In genomic region chr1:35579992-35580391, GRCm38 (mm10) we compare ENCODE assay signal across 20 mouse cellular contexts.
DNase-seq lines count a peak whose midpoint lies in the region; ATAC-seq and TF ChIP-seq lines count a peak whose summit lies in the region.
"Had no signal": no experiment of that assay in that cellular context is flagged by ENCODE, and none has a peak within 500 bp of the region (broad histone marks: within the 10 kb centered on the region; RNA-seq: fewer than 3 reads in every experiment).

No protein-coding gene starts in this region.

- H3K4me3 ChIP-seq in embryonic facial prominence, embryonic 11.5 days (ENCODE audit: low read depth, low read length) = no peak overlapping the region
- H3K4me3 ChIP-seq in embryonic facial prominence, embryonic 10.5 days = no peak overlapping the region
- H3K4me3 ChIP-seq in embryonic facial prominence, embryonic 12.5 days = no peak overlapping the region
- no peak overlapping the region for H3K4me3 ChIP-seq in lung, postnatal 0 days (ENCODE audit: low read depth, low read length)
- H3K4me3 ChIP-seq: embryonic facial prominence, embryonic 13.5 days; erythroblast, embryonic 14.5 days; forebrain, embryonic 15.5 days; heart, embryonic 13.5 days; hindbrain, embryonic 15.5 days had no signal

- 42% methylated on average over 4 of the region's 4 CpGs for WGBS in embryonic facial prominence, embryonic 11.5 days
- 70% methylated on average over 4 of the region's 4 CpGs for WGBS in embryonic facial prominence, embryonic 10.5 days
- 28% methylated on average over 4 of the region's 4 CpGs for WGBS in embryonic facial prominence, embryonic 12.5 days
- 52% methylated on average over 4 of the region's 4 CpGs for WGBS in lung, postnatal 0 days

- no peaks in the 10 kb centered on the region for H3K9me3 ChIP-seq in embryonic facial prominence, embryonic 11.5 days (replicated peaks; ENCODE audit: control insufficient read depth, low read length)
- no peaks in the 10 kb centered on the region for H3K9me3 ChIP-seq in embryonic facial prominence, embryonic 10.5 days
- H3K9me3 ChIP-seq in embryonic facial prominence, embryonic 12.5 days = no peaks in the 10 kb centered on the region
- no peaks in the 10 kb centered on the region for H3K9me3 ChIP-seq in lung, postnatal 0 days (ENCODE audit: low read length)
- H3K9me3 ChIP-seq: embryonic facial prominence, embryonic 13.5 days; forebrain, embryonic 15.5 days; heart, embryonic 13.5 days; hindbrain, embryonic 15.5 days had no signal

- no peaks in the 10 kb centered on the region for H3K36me3 ChIP-seq in embryonic facial prominence, embryonic 11.5 days (replicated peaks; ENCODE audit: control insufficient read depth, insufficient read depth, low read depth, low read length)
- no peaks in the 10 kb centered on the region for H3K36me3 ChIP-seq in embryonic facial prominence, embryonic 10.5 days (replicated peaks)
- H3K36me3 ChIP-seq in embryonic facial prominence, embryonic 12.5 days = no peaks in the 10 kb centered on the region
- H3K36me3 ChIP-seq in lung, postnatal 0 days (ENCODE audit: insufficient read depth, low read length) = no peaks in the 10 kb centered on the region
- H3K36me3 ChIP-seq: embryonic facial prominence, embryonic 13.5 days; forebrain, embryonic 15.5 days; heart, embryonic 13.5 days; hindbrain, embryonic 15.5 days had no signal

- H3K9ac ChIP-seq in embryonic facial prominence, embryonic 11.5 days (replicated peaks; ENCODE audit: low read length) = no peak overlapping the region
- H3K9ac ChIP-seq in embryonic facial prominence, embryonic 12.5 days = no peak overlapping the region
- no peak overlapping the region for H3K9ac ChIP-seq in lung, postnatal 0 days (replicated peaks; ENCODE audit: low read depth)
- H3K9ac ChIP-seq: embryonic facial prominence, embryonic 13.5 days; forebrain, embryonic 15.5 days; heart, embryonic 13.5 days; hindbrain, embryonic 15.5 days had no signal

- no peak for TF ChIP-seq CTCF in lung, postnatal 0 days (IDR thresholded peaks at IDR 0.05)

- ATAC-seq in embryonic facial prominence, embryonic 11.5 days (replicated peaks; ENCODE audit: insufficient number of reproducible peaks, low FRiP score, low TSS enrichment, low read depth) = no peak
- ATAC-seq in embryonic facial prominence, embryonic 12.5 days (ENCODE audit: insufficient number of reproducible peaks, insufficient read depth, low FRiP score, low TSS enrichment) = 0 out of 2 replicates have a peak, but pooled peaks have one; percentile 35
- ATAC-seq in inflammation-experienced regulatory T-cells, adult 6 months = peak; percentile 28
- ATAC-seq in lung, postnatal 0 days = no peak
- ATAC-seq: forebrain, embryonic 15.5 days had no signal

- TF ChIP-seq EP300 in lung, postnatal 0 days (IDR thresholded peaks at IDR 0.05) = no peak

- DNase-seq in embryonic facial prominence, embryonic 11.5 days (ENCODE audit: low spot score) = peak; percentile 36
- DNase-seq in embryonic facial prominence, embryonic 10.5 days (ENCODE audit: low spot score) = no peak
- peak; percentile 5 for DNase-seq in 3T3-L1 (ENCODE audit: low read depth, low spot score)
- no peak for DNase-seq in yolk sac, embryonic 10.5 days (ENCODE audit: low spot score)
- no peak for DNase-seq in lung, postnatal 0 days (ENCODE audit: low spot score)
- no peak for DNase-seq in layer of hippocampus, postnatal 14 days (ENCODE audit: low spot score in 2 of 2)
- DNase-seq: adrenal gland, postnatal 10 days; cerebellum, adult 11 months; cerebellum, adult 8-10 months; cerebellum, postnatal 14 days; gastrocnemius, postnatal 36 days; heart, adult 11 months; heart, postnatal 36 days had no signal

- no peak overlapping the region for H3K27ac ChIP-seq in embryonic facial prominence, embryonic 11.5 days (replicated peaks; ENCODE audit: low read depth, low read length)
- H3K27ac ChIP-seq in embryonic facial prominence, embryonic 10.5 days (replicated peaks) = no peak overlapping the region
- H3K27ac ChIP-seq in embryonic facial prominence, embryonic 12.5 days = no peak overlapping the region
- no peak overlapping the region for H3K27ac ChIP-seq in lung, postnatal 0 days (ENCODE audit: low read length)
- H3K27ac ChIP-seq: embryonic facial prominence, embryonic 13.5 days; forebrain, embryonic 15.5 days; heart, embryonic 13.5 days; hindbrain, embryonic 15.5 days had no signal

- no peak overlapping the region for H3K4me2 ChIP-seq in embryonic facial prominence, embryonic 11.5 days (ENCODE audit: low read depth, low read length)
- H3K4me2 ChIP-seq in embryonic facial prominence, embryonic 12.5 days (replicated peaks) = no peak overlapping the region
- no peak overlapping the region for H3K4me2 ChIP-seq in lung, postnatal 0 days (replicated peaks; ENCODE audit: low read depth, low read length)
- H3K4me2 ChIP-seq: embryonic facial prominence, embryonic 13.5 days; forebrain, embryonic 15.5 days; heart, embryonic 13.5 days; hindbrain, embryonic 15.5 days had no signal

- H3K27me3 ChIP-seq in embryonic facial prominence, embryonic 11.5 days (ENCODE audit: control insufficient read depth, insufficient read depth, low read length) = no peaks in the 10 kb centered on the region
- H3K27me3 ChIP-seq in embryonic facial prominence, embryonic 10.5 days (replicated peaks; ENCODE audit: low read depth, poor library complexity, severe bottlenecking) = no peaks in the 10 kb centered on the region
- H3K27me3 ChIP-seq in embryonic facial prominence, embryonic 12.5 days = no peaks in the 10 kb centered on the region
- H3K27me3 ChIP-seq in lung, postnatal 0 days (replicated peaks; ENCODE audit: insufficient read depth, low read length) = no peaks in the 10 kb centered on the region
- H3K27me3 ChIP-seq: embryonic facial prominence, embryonic 13.5 days; forebrain, embryonic 15.5 days; heart, embryonic 13.5 days; hindbrain, embryonic 15.5 days had no signal

- no peaks in the 10 kb centered on the region for H3K4me1 ChIP-seq in embryonic facial prominence, embryonic 11.5 days (ENCODE audit: control insufficient read depth, insufficient read depth, low read length)
- peaks cover 9% of the 10 kb centered on the region; the same call in 1 of the 2 replicates for H3K4me1 ChIP-seq in embryonic facial prominence, embryonic 10.5 days
- H3K4me1 ChIP-seq in embryonic facial prominence, embryonic 12.5 days = peaks cover 7% of the 10 kb centered on the region
- H3K4me1 ChIP-seq in lung, postnatal 0 days (ENCODE audit: insufficient read depth, low read depth, low read length) = no peaks in the 10 kb centered on the region
- H3K4me1 ChIP-seq: forebrain, embryonic 15.5 days; hindbrain, embryonic 15.5 days had no signal

Comparison
In these comparisons a context has a peak if more than half of its experiments do, and no peak if none do; other contexts are left out.
1. ATAC-seq: peak in embryonic facial prominence, embryonic 12.5 days (single experiment) and inflammation-experienced regulatory T-cells, adult 6 months (single experiment); none in embryonic facial prominence, embryonic 11.5 days (single experiment) and lung, postnatal 0 days (single experiment).
2. DNase-seq: peak in embryonic facial prominence, embryonic 11.5 days (single experiment) and 3T3-L1 (single experiment); none in embryonic facial prominence, embryonic 10.5 days (single experiment), yolk sac, embryonic 10.5 days (single experiment), lung, postnatal 0 days (single experiment) and layer of hippocampus, postnatal 14 days (0 of 2).